Mouse (Mus musculus): ENCODE results near the gene Dpep2nb.

DNA sequence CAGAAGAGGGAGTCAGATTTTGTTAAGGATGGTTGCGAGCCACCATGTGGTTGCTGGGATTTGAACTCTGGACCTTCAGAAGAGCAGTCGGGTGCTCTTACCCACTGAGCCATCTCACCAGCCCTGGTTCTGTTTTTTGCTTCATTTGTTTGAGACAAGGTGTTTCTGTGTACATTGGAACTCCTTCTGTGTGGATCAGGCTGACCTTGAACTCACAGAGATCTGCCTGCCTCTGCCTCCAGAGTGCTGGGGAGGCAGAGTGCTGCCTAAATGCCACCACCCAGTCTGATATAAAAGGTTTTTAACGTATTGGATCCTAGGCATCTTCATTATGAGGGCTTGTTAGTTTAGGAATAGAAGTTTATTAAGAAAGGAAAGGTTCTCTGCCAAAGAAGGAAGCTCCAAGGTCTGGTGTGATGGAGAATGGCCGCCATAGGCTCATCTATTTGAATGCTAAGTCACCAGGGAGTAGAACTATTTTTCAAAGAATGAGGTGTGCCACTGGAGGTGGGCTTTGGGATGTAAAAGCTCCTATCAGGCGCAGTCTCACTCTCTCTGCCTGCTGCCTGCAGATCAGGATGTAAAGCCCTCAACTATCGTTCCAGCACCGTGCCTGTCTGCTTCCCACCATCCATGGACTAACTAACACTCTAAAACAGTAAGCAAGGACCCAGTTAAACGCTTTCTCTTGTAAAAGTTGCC lies 34.6 kb downstream of the Dpep2nb start:
- TF ChIP-seq CTCF (conservative IDR thresholded peaks at IDR 0.05; ENCODE audit: insufficient read depth, insufficient read length, low read depth, low read length) (no peak), POLR2A (IDR thresholded peaks at IDR 0.05; ENCODE audit: low read depth, low read length) (no peak)

Measured in kidney, adult 2 months (tissue).